Mouse (Mus musculus) testis, adult 2 months (tissue): Measurements from ENCODE around the gene Ndel1.

ENCODE experiments used
- CTCF ChIP-seq: fragments of 200-500 bp; IDR thresholded peaks from 2 replicates; pipeline ENCODE4 v1.5.1; 2012; ENCODE audit warnings: low read depth, mild to moderate bottlenecking, inconsistent platforms, low read length, moderate library complexity; ENCODE audit not compliant: control insufficient read depth, insufficient read depth, insufficient replicate concordance
- POLR2A ChIP-seq: fragments of 200-500 bp; IDR thresholded peaks from 2 replicates; pipeline ENCODE4 v1.6.1; 2012; ENCODE audit warnings: low read depth, mild to moderate bottlenecking, inconsistent platforms, low read length, moderate library complexity; ENCODE audit not compliant: control insufficient read depth

DNA sequence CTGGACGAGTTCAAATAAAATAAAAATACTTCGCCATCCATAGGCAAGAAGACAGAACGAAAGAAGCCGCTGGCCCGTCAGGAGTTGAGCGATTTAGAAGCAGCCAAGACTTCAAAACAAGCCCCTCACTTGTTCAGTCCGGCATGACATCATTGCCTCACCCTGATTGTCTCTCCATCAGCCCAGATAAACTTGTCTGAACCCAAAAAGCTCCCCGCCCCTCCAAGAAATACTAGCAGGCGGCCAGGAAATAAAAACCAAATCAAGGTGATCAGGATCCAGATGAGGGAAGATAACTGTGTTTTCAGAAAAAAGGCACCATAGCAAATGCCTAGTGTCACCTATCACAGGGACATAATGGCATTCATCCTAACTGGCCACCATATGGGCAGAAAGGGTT, 381 bp downstream of the Ndel1 start:
- TF ChIP-seq POLR2A, result no peak
- no peak for TF ChIP-seq CTCF
